Mouse (Mus musculus) heart, postnatal 0 days (tissue): ENCODE data around the gene Gclc. TPM values are rescaled to one million over a fixed set of nuclear protein-coding genes. Genes with fewer than 3 reads are reported as not detected.

Experiments
- ATAC-seq: fragments of 200-750 bp; cut with Nextera tagmentation; 2 replicates; pipeline ENCODE4 v1.8.0; 2017; ENCODE audit warnings: low read depth, moderate number of reproducible peaks, moderate library complexity; ENCODE audit not compliant: insufficient read depth
- DNase-seq: peaks from one replicate; pipeline ENCODE4 v3.0.0-alpha.2; 2016; ENCODE audit warnings: low spot score
- H3K27ac ChIP-seq: fragments of 300-500 bp; sonication (generic); 2 replicates; pipeline ENCODE4 v1.5.1; 2014; ENCODE audit warnings: low read depth, mild to moderate bottlenecking
- H3K27me3 ChIP-seq: fragments of 300-500 bp; sonication (generic); 2 replicates; pipeline ENCODE4 v1.6.1; 2014; ENCODE audit warnings: low read length, mixed read lengths; ENCODE audit not compliant: control insufficient read depth, insufficient read depth
- H3K36me3 ChIP-seq: fragments of 300-500 bp; sonication (generic); replicated peaks from 2 replicates; pipeline ENCODE4 v1.6.1; 2014; ENCODE audit warnings: low read length, mixed read lengths; ENCODE audit not compliant: control insufficient read depth, insufficient read depth
- H3K4me1 ChIP-seq: fragments of 300-500 bp; sonication (generic); 2 replicates; pipeline ENCODE4 v1.6.1; 2014; ENCODE audit warnings: antibody characterized with exemption; ENCODE audit not compliant: control insufficient read depth, insufficient read depth
- H3K4me2 ChIP-seq: fragments of 300-500 bp; sonication (generic); 2 replicates; pipeline ENCODE4 v1.6.1; 2014; ENCODE audit warnings: low read depth, mild to moderate bottlenecking, low read length, moderate library complexity
- H3K4me3 ChIP-seq: fragments of 300-500 bp; sonication (generic); 2 replicates; pipeline ENCODE4 v1.5.1; 2014; ENCODE audit warnings: low read depth, low read length
- H3K9ac ChIP-seq: fragments of 300-500 bp; sonication (generic); replicated peaks from 2 replicates; pipeline ENCODE4 v1.6.1; 2014; ENCODE audit warnings: low read depth, low read length, mixed read lengths
- H3K9me3 ChIP-seq: fragments of 300-500 bp; sonication (generic); replicated peaks from 2 replicates; pipeline ENCODE4 v1.6.1; 2016; ENCODE audit warnings: low read length; ENCODE audit not compliant: control insufficient read depth
- CTCF ChIP-seq: IDR thresholded peaks from 2 replicates; pipeline ENCODE4 v1.5.1; 2016; ENCODE audit warnings: antibody characterized with exemption, control low read depth, low read depth
- EP300 ChIP-seq: IDR thresholded peaks from 2 replicates; pipeline ENCODE4 v1.6.1; 2016; ENCODE audit warnings: antibody characterized with exemption, low read depth
- WGBS: fragments of 180-500 bp; shearing (Covaris S2); extraction: QIAGEN DNeasy Blood & Tissue Kit; methylation state at CpG from one replicate; pipeline ENCODE4 v1.1.7; 2014; 5-methylcytosine and 5-hydroxymethylcytosine counted together
- polyA plus RNA-seq: library from polyadenylated mRNA; unstranded; fragments of >200 nt; fragmentation: Nextera tagmentation; extraction: Ambion mirVana; gene quantifications from 2 replicates; pipeline ENCODE4 v1.2.1, GENCODE M21; 2015
- total RNA-seq: library from RNA; depleted of rRNA; stranded (reverse); fragments of >200 nt; gene quantifications from 2 replicates; pipeline ENCODE4 v1.2.3, GENCODE M21; 2014; ENCODE audit warnings: low replicate concordance

Gene Gclc
- total and polyA plus RNA-seq, 2 experiments from 2014 or later: 4.6 to 9.2 TPM

GRCm38 (mm10) chr9:77718816-77719411, 35.4 kb upstream of the Gclc start:
- H3K4me2 ChIP-seq: no peak overlapping the region
- DNase-seq: no peak
- H3K27ac ChIP-seq: no peak overlapping the region
- no peak overlapping the region for H3K9ac ChIP-seq
- H3K4me3 ChIP-seq: no peak overlapping the region
- TF ChIP-seq EP300 (no peak), CTCF (no peak)
- no peaks in the 10 kb centered on the region; the same call in 1 of the 2 replicates for H3K4me1 ChIP-seq
- no peaks in the 10 kb centered on the region for H3K9me3 ChIP-seq
- 68% methylated on average over 8 of the region's 8 CpGs for WGBS
- H3K36me3 ChIP-seq: no peaks in the 10 kb centered on the region
- ATAC-seq: no peak
- H3K27me3 ChIP-seq: no peaks in the 10 kb centered on the region

DNA sequence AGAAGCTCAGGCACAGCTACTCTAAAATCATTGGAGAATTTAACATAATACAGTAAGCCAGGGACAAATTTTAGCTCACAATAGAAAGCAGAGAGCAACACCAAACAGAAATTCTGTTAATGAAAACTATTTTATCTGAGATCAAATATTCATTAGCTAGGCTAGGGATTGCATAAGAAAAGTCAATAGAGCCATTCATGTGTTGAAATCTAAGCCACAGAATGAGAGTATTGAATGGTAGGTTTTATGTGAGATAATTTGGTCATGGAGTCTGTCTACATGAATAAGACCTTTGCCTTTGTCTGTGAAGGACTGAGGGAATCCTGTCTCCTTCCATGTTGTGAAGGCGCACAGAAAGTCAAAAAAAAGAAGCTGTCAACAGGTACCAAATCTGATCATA, 34.7 kb upstream of the Gclc start:
- Histone ChIP-seq H3K9me3 (no peaks in the 10 kb centered on the region), H3K9ac (no peak overlapping the region), H3K36me3 (no peaks in the 10 kb centered on the region), H3K4me3 (no peak overlapping the region), H3K27ac (no peak overlapping the region), H3K27me3 (no peaks in the 10 kb centered on the region), H3K4me2 (no peak overlapping the region), H3K4me1 (no peaks in the 10 kb centered on the region; the same call in 1 of the 2 replicates)
- ATAC-seq (no peak), DNase-seq (no peak)
- 91% methylated on average over 1 of the region's 1 CpGs for WGBS
- TF ChIP-seq CTCF: no peak
- no peak for TF ChIP-seq EP300

DNA sequence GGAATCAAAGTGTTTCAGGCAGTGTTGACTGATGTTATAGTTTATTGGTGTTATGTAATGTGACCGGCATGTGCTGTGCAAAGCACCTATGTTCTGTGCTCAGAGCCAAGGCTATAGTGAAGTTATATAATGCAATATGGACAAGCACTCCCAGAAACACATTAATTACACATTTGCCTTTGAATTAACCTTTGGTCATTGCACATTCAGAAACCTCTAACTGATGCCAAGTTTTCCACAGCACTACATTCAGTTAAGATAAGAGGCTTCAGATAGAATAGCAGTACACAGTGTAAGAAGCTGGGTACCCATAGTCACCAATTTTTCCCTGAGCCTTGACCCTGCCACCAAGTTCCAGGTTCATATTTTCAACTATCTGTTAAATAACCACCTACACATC, 32.0 kb upstream of the Gclc start:
- H3K27me3 ChIP-seq: no peaks in the 10 kb centered on the region
- WGBS: 82% methylated on average over 1 of the region's 1 CpGs
- H3K4me1 ChIP-seq: no peaks in the 10 kb centered on the region; the same call in 1 of the 2 replicates
- H3K4me2 ChIP-seq: no peak overlapping the region
- H3K36me3 ChIP-seq: no peaks in the 10 kb centered on the region
- no peaks in the 10 kb centered on the region for H3K9me3 ChIP-seq
- no peak for TF ChIP-seq EP300
- TF ChIP-seq CTCF: no peak
- no peak overlapping the region for H3K9ac ChIP-seq
- ATAC-seq: no peak
- no peak overlapping the region for H3K4me3 ChIP-seq
- no peak overlapping the region for H3K27ac ChIP-seq
- DNase-seq: no peak

DNA sequence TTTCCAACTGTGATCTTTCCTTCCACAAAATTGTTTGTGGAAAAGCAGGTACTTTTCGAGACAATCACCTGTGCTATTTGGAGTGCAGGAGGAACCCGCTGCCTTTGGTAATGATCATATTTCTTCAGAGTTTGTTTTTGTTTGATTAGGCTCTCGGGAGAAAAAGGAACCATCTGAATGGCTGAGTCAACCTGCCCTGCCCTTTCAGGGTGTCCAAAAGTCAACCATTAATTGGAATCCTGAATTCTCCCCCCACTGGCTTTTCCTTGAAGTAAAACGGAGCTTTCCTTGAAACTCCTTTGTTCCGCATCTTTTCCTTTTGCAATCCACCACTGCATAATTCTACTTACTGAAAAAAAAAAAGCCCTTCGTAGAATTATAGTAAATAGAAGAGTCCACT, 30.1 kb upstream of the Gclc start:
- DNase-seq: no peak
- no peak overlapping the region for H3K4me3 ChIP-seq
- H3K27me3 ChIP-seq: no peaks in the 10 kb centered on the region
- H3K36me3 ChIP-seq: no peaks in the 10 kb centered on the region
- H3K4me2 ChIP-seq: no peak overlapping the region
- H3K4me1 ChIP-seq: no peaks in the 10 kb centered on the region
- 77% methylated on average over 6 of the region's 6 CpGs for WGBS
- TF ChIP-seq CTCF: no peak
- no peak for TF ChIP-seq EP300
- no peak overlapping the region for H3K9ac ChIP-seq
- no peak for ATAC-seq
- H3K9me3 ChIP-seq: no peaks in the 10 kb centered on the region
- no peak overlapping the region for H3K27ac ChIP-seq

DNA sequence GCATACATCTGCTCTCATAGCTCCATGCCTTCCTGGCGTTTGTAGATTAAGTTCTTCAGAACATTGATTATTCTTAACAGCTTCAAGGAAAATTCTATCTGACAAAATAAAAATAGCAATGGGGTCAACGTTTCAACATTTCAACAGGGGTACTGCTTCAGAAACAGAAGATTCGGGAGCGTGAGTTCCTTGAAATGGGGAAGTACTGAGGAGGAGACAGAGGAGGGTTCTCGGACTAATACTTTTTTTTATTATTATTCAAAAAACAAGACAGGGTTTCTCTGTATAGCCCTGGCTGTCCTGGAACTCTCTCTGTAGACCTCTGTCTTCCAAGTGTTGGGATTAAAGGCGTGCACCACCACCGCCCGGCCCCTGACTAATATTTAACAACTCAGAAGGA, 28.9 kb upstream of the Gclc start:
- TF ChIP-seq EP300 (no peak), CTCF (no peak)
- no peak for DNase-seq
- Histone ChIP-seq H3K4me2 (no peak overlapping the region), H3K36me3 (no peaks in the 10 kb centered on the region), H3K9ac (no peak overlapping the region), H3K27me3 (no peaks in the 10 kb centered on the region), H3K9me3 (no peaks in the 10 kb centered on the region), H3K4me3 (no peak overlapping the region), H3K27ac (no peak overlapping the region), H3K4me1 (no peaks in the 10 kb centered on the region)
- ATAC-seq: no peak
- 75% methylated on average over 8 of the region's 8 CpGs for WGBS
